21 mouse cellular contexts compared by ENCODE assay signal in genomic region chr2:174443046-174443445, GRCm38 (mm10). TPM values are rescaled to one million over a fixed set of nuclear protein-coding genes. Genes with fewer than 3 reads are reported as not detected.
A peak's percentile ranks its signal among the peaks of the same experiment; 100 is the strongest.
DNase-seq lines count a peak whose midpoint lies in the region; ATAC-seq and TF ChIP-seq lines count a peak whose summit lies in the region.
"Had no signal": no experiment of that assay in that cellular context is flagged by ENCODE, and none has a peak within 500 bp of the region (broad histone marks: within the 10 kb centered on the region; RNA-seq: fewer than 3 reads in every experiment).

No protein-coding gene starts in this region.

- no peak overlapping the region for H3K4me2 ChIP-seq in heart, postnatal 0 days (ENCODE audit: low read depth, low read length)
- no peak overlapping the region for H3K4me2 ChIP-seq in lung, postnatal 0 days (replicated peaks; ENCODE audit: low read depth, low read length)
- no peak overlapping the region for H3K4me2 ChIP-seq in embryonic facial prominence, embryonic 14.5 days (ENCODE audit: low read depth, low read length)
- H3K4me2 ChIP-seq: hindbrain, embryonic 14.5 days; limb, embryonic 12.5 days; liver, embryonic 12.5 days; midbrain, embryonic 11.5 days had no signal

- H3K4me3 ChIP-seq in gastrocnemius, adult 2 months: no peak overlapping the region
- no peak overlapping the region for H3K4me3 ChIP-seq in heart, postnatal 0 days (ENCODE audit: low read depth, low read length)
- H3K4me3 ChIP-seq in lung, postnatal 0 days (ENCODE audit: low read depth, low read length): no peak overlapping the region
- H3K4me3 ChIP-seq in embryonic facial prominence, embryonic 14.5 days (ENCODE audit: low read depth, low read length): no peak overlapping the region
- H3K4me3 ChIP-seq: heart, adult 2 months; limb, embryonic 12.5 days; liver, embryonic 12.5 days had no signal

- H3K9me3 ChIP-seq in heart, postnatal 0 days (replicated peaks; ENCODE audit: control insufficient read depth, low read length): no peaks in the 10 kb centered on the region
- no peaks in the 10 kb centered on the region for H3K9me3 ChIP-seq in lung, postnatal 0 days (ENCODE audit: low read length)
- H3K9me3 ChIP-seq in embryonic facial prominence, embryonic 14.5 days (ENCODE audit: control insufficient read depth, low read length): no peaks in the 10 kb centered on the region
- H3K9me3 ChIP-seq: G1E; limb, embryonic 12.5 days; liver, embryonic 12.5 days had no signal

- no peak overlapping the region for H3K9ac ChIP-seq in heart, postnatal 0 days (replicated peaks; ENCODE audit: low read depth, low read length)
- H3K9ac ChIP-seq in lung, postnatal 0 days (replicated peaks; ENCODE audit: low read depth): no peak overlapping the region
- no peak overlapping the region for H3K9ac ChIP-seq in embryonic facial prominence, embryonic 14.5 days (ENCODE audit: low read depth, low read length)
- H3K9ac ChIP-seq: hindbrain, embryonic 14.5 days; limb, embryonic 12.5 days; liver, embryonic 12.5 days had no signal

- ATAC-seq in heart, postnatal 0 days (ENCODE audit: insufficient read depth, low read depth): peak; percentile 22; the same call in 1 of the 2 replicates
- ATAC-seq in lung, postnatal 0 days: no peak
- ATAC-seq in embryonic facial prominence, embryonic 14.5 days (ENCODE audit: low read depth): no peak
- ATAC-seq: liver, embryonic 12.5 days had no signal

- DNase-seq in gastrocnemius, adult 2 months: peak; percentile 17
- DNase-seq in gastrocnemius, postnatal 4 days (ENCODE audit: low spot score in 2 of 2): no peak
- DNase-seq in heart, postnatal 0 days (ENCODE audit: low spot score): no peak
- DNase-seq in heart, adult 9 months (ENCODE audit: low spot score in 2 of 2): no peak
- no peak for DNase-seq in lung, postnatal 0 days (ENCODE audit: low spot score)
- no peak for DNase-seq in lung, postnatal 10 days
- DNase-seq in embryonic facial prominence, embryonic 14.5 days (ENCODE audit: low spot score): peak; percentile 20
- DNase-seq in retina, postnatal 1 day: no peak
- DNase-seq: cerebellum, adult 2 months; gastrocnemius, postnatal 10 days; kidney, adult 18-20 months; lung, adult 2 months; right cerebral cortex, postnatal 4 days had no signal

- no peaks in the 10 kb centered on the region for H3K27me3 ChIP-seq in heart, postnatal 0 days (ENCODE audit: control insufficient read depth, insufficient read depth, low read length)
- H3K27me3 ChIP-seq in lung, postnatal 0 days (replicated peaks; ENCODE audit: insufficient read depth, low read length): no peaks in the 10 kb centered on the region
- H3K27me3 ChIP-seq in embryonic facial prominence, embryonic 14.5 days (replicated peaks; ENCODE audit: control insufficient read depth, insufficient read depth, low read length): no peaks in the 10 kb centered on the region
- H3K27me3 ChIP-seq: limb, embryonic 12.5 days had no signal

- intact Hi-C loops in gastrocnemius, adult 2 months (cut with DNase I): no loop called here

- WGBS in heart, postnatal 0 days: 26% methylated on average over 2 of the region's 2 CpGs
- 16% methylated on average over 2 of the region's 2 CpGs for WGBS in lung, postnatal 0 days
- 39% methylated on average over 2 of the region's 2 CpGs for WGBS in embryonic facial prominence, embryonic 14.5 days

- peak overlapping the region; percentile 75 for H3K27ac ChIP-seq in gastrocnemius, adult 2 months
- H3K27ac ChIP-seq in heart, postnatal 0 days (ENCODE audit: low read depth): peak overlapping the region; percentile 27; the same call in 1 of the 2 replicates
- 0 out of 2 replicates have a peak overlapping the region, but pooled peaks have one; percentile 15 for H3K27ac ChIP-seq in lung, postnatal 0 days (ENCODE audit: low read length)
- H3K27ac ChIP-seq in embryonic facial prominence, embryonic 14.5 days (replicated peaks; ENCODE audit: low read depth, low read length): peak overlapping the region; percentile 58
- H3K27ac ChIP-seq: hindbrain, embryonic 14.5 days; kidney, postnatal 0 days; limb, embryonic 12.5 days; liver, embryonic 12.5 days had no signal

- H3K36me3 ChIP-seq in heart, postnatal 0 days (replicated peaks; ENCODE audit: control insufficient read depth, insufficient read depth, low read length): no peaks in the 10 kb centered on the region
- H3K36me3 ChIP-seq in lung, postnatal 0 days (ENCODE audit: insufficient read depth, low read length): no peaks in the 10 kb centered on the region
- no peaks in the 10 kb centered on the region for H3K36me3 ChIP-seq in embryonic facial prominence, embryonic 14.5 days (ENCODE audit: control insufficient read depth, insufficient read depth, low read length)
- H3K36me3 ChIP-seq: limb, embryonic 12.5 days; liver, embryonic 12.5 days had no signal

- no peak for TF ChIP-seq CTCF in gastrocnemius, adult 2 months (IDR thresholded peaks at IDR 0.05)
- no peak for TF ChIP-seq CTCF in heart, postnatal 0 days (IDR thresholded peaks at IDR 0.05; ENCODE audit: low read depth)
- TF ChIP-seq CTCF in lung, postnatal 0 days (IDR thresholded peaks at IDR 0.05): no peak

- TF ChIP-seq EP300 in heart, postnatal 0 days (IDR thresholded peaks at IDR 0.05; ENCODE audit: low read depth): no peak
- TF ChIP-seq EP300 in lung, postnatal 0 days (IDR thresholded peaks at IDR 0.05): peak; percentile 21; the same call in 1 of the 2 replicates

- H3K4me1 ChIP-seq in heart, postnatal 0 days (ENCODE audit: control insufficient read depth, insufficient read depth): peaks cover 20% of the 10 kb centered on the region
- peaks cover 16% of the 10 kb centered on the region for H3K4me1 ChIP-seq in lung, postnatal 0 days (ENCODE audit: insufficient read depth, low read depth, low read length)
- H3K4me1 ChIP-seq in embryonic facial prominence, embryonic 14.5 days (ENCODE audit: control insufficient read depth, insufficient read depth, low read length): peaks cover 18% of the 10 kb centered on the region; the same call in 1 of the 2 replicates

RNA-seq across cellular contexts. Expression of gene Ctsz, which starts 4.2 kb away (rescaled TPM):
- 10 to 100 TPM; 24.3 to 25.0 TPM for total RNA-seq in gastrocnemius, adult 2 months (2021)
- total RNA-seq in gastrocnemius, postnatal 4 days (2021): 10 to 100 TPM; 80.8 to 95.9 TPM
- 72.8 and 75.9 TPM in 2 replicates for total RNA-seq in heart, postnatal 0 days (2014; rRNA removed; ENCODE audit: low replicate concordance)
- 61.7 and 64.3 TPM in 2 replicates for polyA plus RNA-seq in heart, postnatal 0 days (2015; fragmentation: Nextera tagmentation; extraction: Ambion mirVana)
- polyA plus RNA-seq in lung, postnatal 0 days (2015; fragmentation: Nextera tagmentation; extraction: Ambion mirVana): 208 and 222 TPM in 2 replicates
- 202 and 210 TPM in 2 replicates for polyA plus RNA-seq in embryonic facial prominence, embryonic 14.5 days (2014; fragmentation: Nextera tagmentation; extraction: Ambion mirVana)

RNA-seq across cellular contexts. Expression of gene Tubb1, which starts 7.4 kb away (rescaled TPM):
- not detected for total RNA-seq in gastrocnemius, adult 2 months (2021)
- under 1 TPM; 0.26 to 0.52 TPM for total RNA-seq in gastrocnemius, postnatal 4 days (2021)
- 1.0 TPM in 1 of 2 replicates, not detected in the other for total RNA-seq in heart, postnatal 0 days (2014; rRNA removed; ENCODE audit: low replicate concordance)
- polyA plus RNA-seq in heart, postnatal 0 days (2015; fragmentation: Nextera tagmentation; extraction: Ambion mirVana): 0.73 and 0.74 TPM in 2 replicates
- polyA plus RNA-seq in lung, postnatal 0 days (2015; fragmentation: Nextera tagmentation; extraction: Ambion mirVana): 10.5 and 11.3 TPM in 2 replicates
- polyA plus RNA-seq in embryonic facial prominence, embryonic 14.5 days (2014; fragmentation: Nextera tagmentation; extraction: Ambion mirVana): 1.6 and 2.9 TPM in 2 replicates
- total RNA-seq: layer of hippocampus, postnatal 14 days had no signal
- polyA plus RNA-seq: G1E had no signal

RNA-seq across cellular contexts. Expression of gene Atp5e, which starts 20.9 kb away (rescaled TPM):
- 1,000 to 10,000 TPM; 1,018 to 1,329 TPM for total RNA-seq in gastrocnemius, adult 2 months (2021)
- total RNA-seq in gastrocnemius, postnatal 4 days (2021): 100 to 1,000 TPM; 771 to 884 TPM
- 761 and 1,121 TPM in 2 replicates for total RNA-seq in heart, postnatal 0 days (2014; rRNA removed; ENCODE audit: low replicate concordance)
- 2,030 and 2,121 TPM in 2 replicates for polyA plus RNA-seq in heart, postnatal 0 days (2015; fragmentation: Nextera tagmentation; extraction: Ambion mirVana)
- polyA plus RNA-seq in lung, postnatal 0 days (2015; fragmentation: Nextera tagmentation; extraction: Ambion mirVana): 591 and 652 TPM in 2 replicates
- 834 and 939 TPM in 2 replicates for polyA plus RNA-seq in embryonic facial prominence, embryonic 14.5 days (2014; fragmentation: Nextera tagmentation; extraction: Ambion mirVana)

RNA-seq across cellular contexts. Expression of gene Nelfcd, which starts 27.4 kb away (rescaled TPM):
- 10 to 100 TPM; 18.2 to 23.2 TPM for total RNA-seq in gastrocnemius, adult 2 months (2021)
- 10 to 100 TPM; 58.8 to 77.5 TPM for total RNA-seq in gastrocnemius, postnatal 4 days (2021)
- total RNA-seq in heart, postnatal 0 days (2014; rRNA removed; ENCODE audit: low replicate concordance): 30.1 and 36.0 TPM in 2 replicates
- 56.3 and 60.4 TPM in 2 replicates for polyA plus RNA-seq in heart, postnatal 0 days (2015; fragmentation: Nextera tagmentation; extraction: Ambion mirVana)
- 54.3 and 59.1 TPM in 2 replicates for polyA plus RNA-seq in lung, postnatal 0 days (2015; fragmentation: Nextera tagmentation; extraction: Ambion mirVana)
- polyA plus RNA-seq in embryonic facial prominence, embryonic 14.5 days (2014; fragmentation: Nextera tagmentation; extraction: Ambion mirVana): 107 and 119 TPM in 2 replicates

RNA-seq across cellular contexts. Expression of gene Prelid3b, which starts 29.8 kb away (rescaled TPM):
- total RNA-seq in gastrocnemius, adult 2 months (2021): 10 to 100 TPM; 38.7 to 56.3 TPM
- 10 to 100 TPM; 58.9 to 62.8 TPM for total RNA-seq in gastrocnemius, postnatal 4 days (2021)
- 83.5 and 118 TPM in 2 replicates for total RNA-seq in heart, postnatal 0 days (2014; rRNA removed; ENCODE audit: low replicate concordance)
- 144 and 155 TPM in 2 replicates for polyA plus RNA-seq in heart, postnatal 0 days (2015; fragmentation: Nextera tagmentation; extraction: Ambion mirVana)
- 64.9 and 68.9 TPM in 2 replicates for polyA plus RNA-seq in lung, postnatal 0 days (2015; fragmentation: Nextera tagmentation; extraction: Ambion mirVana)
- polyA plus RNA-seq in embryonic facial prominence, embryonic 14.5 days (2014; fragmentation: Nextera tagmentation; extraction: Ambion mirVana): 116 and 132 TPM in 2 replicates

Comparison
In these comparisons a context has a peak if more than half of its experiments do, and no peak if none do; other contexts are left out.
1. DNase-seq: peak in gastrocnemius, adult 2 months (single experiment) and embryonic facial prominence, embryonic 14.5 days (single experiment); none in gastrocnemius, postnatal 4 days (0 of 2), heart, postnatal 0 days (single experiment), heart, adult 9 months (0 of 2), lung, postnatal 0 days (single experiment), lung, postnatal 10 days (single experiment) and retina, postnatal 1 day (single experiment).
2. H3K27ac ChIP-seq: peak in every context shown above with its lines; median percentile 75 in gastrocnemius, adult 2 months; 58 in embryonic facial prominence, embryonic 14.5 days; 27 in heart, postnatal 0 days; 15 in lung, postnatal 0 days.